Mouse (Mus musculus) spleen, embryonic (tissue): Measurements from ENCODE around the gene Cdhr3.

Experiments
- CTCF ChIA-PET: fragments of 350-600 bp; sonication (Branson Sonifier 250); formaldehyde crosslinking; loops from one replicate; lab custom pipeline; 2022; lab: Charles Lee

Gene Cdhr3

GRCm38 (mm10) chr12:33035719-33036521 lies 56.8 kb downstream of the Cdhr3 start:
- CTCF ChIA-PET = interaction anchor here (1.7 kb wide), 1 partner anchor 10 kb away, joined by 6 read pairs; no protein-coding TSS in a partner anchor

- CTCF ChIA-PET = interaction anchor here (0.6 to 1.7 kb wide), 2 partner anchors 9 to 132 kb away, joined by 6 to 10 read pairs; no protein-coding TSS in a partner anchor
Measured at GRCm38 (mm10) chr12:33035089-33035718, 57.5 kb downstream of the Cdhr3 start.

- CTCF ChIA-PET = interaction anchor here (0.6 kb wide), 1 partner anchor 133 kb away, joined by 10 read pairs; no protein-coding TSS in a partner anchor
Measured at GRCm38 (mm10) chr12:33034343-33035088, 58.2 kb downstream of the Cdhr3 start.

GRCm38 (mm10) chr12:33033221-33033620 lies 59.5 kb downstream of the Cdhr3 start:
- CTCF ChIA-PET = interaction anchor here (0.6 kb wide), 1 partner anchor 1363 kb away, joined by 14 read pairs; no protein-coding TSS in a partner anchor

- CTCF ChIA-PET = interaction anchor here (0.5 to 0.9 kb wide), 3 partner anchors 28 to 325 kb away, joined by 3 to 7 read pairs (median 4); no protein-coding TSS in a partner anchor
Measured at GRCm38 (mm10) chr12:33030589-33030988, 62.1 kb downstream of the Cdhr3 start.

- CTCF ChIA-PET = interaction anchor here (0.5 to 0.9 kb wide), 3 partner anchors 28 to 325 kb away, joined by 3 to 7 read pairs (median 4); no protein-coding TSS in a partner anchor
Measured at GRCm38 (mm10) chr12:33030066-33030465, 62.6 kb downstream of the Cdhr3 start.

GRCm38 (mm10) chr12:33028708-33029107 lies 64.0 kb downstream of the Cdhr3 start:
- CTCF ChIA-PET = interaction anchor here (0.7 kb wide), 1 partner anchor 254 kb away, joined by 5 read pairs; no protein-coding TSS in a partner anchor

- CTCF ChIA-PET = interaction anchor here (0.7 kb wide), 1 partner anchor 255 kb away, joined by 5 read pairs; no protein-coding TSS in a partner anchor
Measured at GRCm38 (mm10) chr12:33028109-33028691, 64.5 kb downstream of the Cdhr3 start.

GRCm38 (mm10) chr12:33027093-33027492 lies 65.6 kb downstream of the Cdhr3 start:
- CTCF ChIA-PET = interaction anchor here (0.5 to 1.6 kb wide), 2 partner anchors 9 to 356 kb away, joined by 3 to 6 read pairs; no protein-coding TSS in a partner anchor

- CTCF ChIA-PET = no interaction called here
Measured at GRCm38 (mm10) chr12:33024524-33024923, 68.2 kb downstream of the Cdhr3 start.

- CTCF ChIA-PET = no interaction called here
Measured at GRCm38 (mm10) chr12:33021751-33022150, 70.9 kb downstream of the Cdhr3 start.

- CTCF ChIA-PET = no interaction called here
Measured at GRCm38 (mm10) chr12:33021140-33021539, 71.5 kb downstream of the Cdhr3 start.

- CTCF ChIA-PET = no interaction called here
Measured at GRCm38 (mm10) chr12:33020011-33020410, 72.7 kb downstream of the Cdhr3 start.

- CTCF ChIA-PET = no interaction called here
Measured at GRCm38 (mm10) chr12:33018601-33019000, 74.1 kb downstream of the Cdhr3 start.

GRCm38 (mm10) chr12:33016824-33017705 lies 75.6 kb downstream of the Cdhr3 start:
- CTCF ChIA-PET = no interaction called here

- CTCF ChIA-PET = no interaction called here
Measured at GRCm38 (mm10) chr12:33015103-33015502, 77.6 kb downstream of the Cdhr3 start.

- CTCF ChIA-PET = no interaction called here
Measured at GRCm38 (mm10) chr12:33014050-33014796, 78.5 kb downstream of the Cdhr3 start.

GRCm38 (mm10) chr12:33010026-33010425 lies 82.6 kb downstream of the Cdhr3 start:
- CTCF ChIA-PET = interaction anchor here (2.9 kb wide), 1 partner anchor 58 kb away, joined by 13 read pairs; no protein-coding TSS in a partner anchor
